ENCODE assay signal across 10 mouse cellular contexts in the genomic region with DNA sequence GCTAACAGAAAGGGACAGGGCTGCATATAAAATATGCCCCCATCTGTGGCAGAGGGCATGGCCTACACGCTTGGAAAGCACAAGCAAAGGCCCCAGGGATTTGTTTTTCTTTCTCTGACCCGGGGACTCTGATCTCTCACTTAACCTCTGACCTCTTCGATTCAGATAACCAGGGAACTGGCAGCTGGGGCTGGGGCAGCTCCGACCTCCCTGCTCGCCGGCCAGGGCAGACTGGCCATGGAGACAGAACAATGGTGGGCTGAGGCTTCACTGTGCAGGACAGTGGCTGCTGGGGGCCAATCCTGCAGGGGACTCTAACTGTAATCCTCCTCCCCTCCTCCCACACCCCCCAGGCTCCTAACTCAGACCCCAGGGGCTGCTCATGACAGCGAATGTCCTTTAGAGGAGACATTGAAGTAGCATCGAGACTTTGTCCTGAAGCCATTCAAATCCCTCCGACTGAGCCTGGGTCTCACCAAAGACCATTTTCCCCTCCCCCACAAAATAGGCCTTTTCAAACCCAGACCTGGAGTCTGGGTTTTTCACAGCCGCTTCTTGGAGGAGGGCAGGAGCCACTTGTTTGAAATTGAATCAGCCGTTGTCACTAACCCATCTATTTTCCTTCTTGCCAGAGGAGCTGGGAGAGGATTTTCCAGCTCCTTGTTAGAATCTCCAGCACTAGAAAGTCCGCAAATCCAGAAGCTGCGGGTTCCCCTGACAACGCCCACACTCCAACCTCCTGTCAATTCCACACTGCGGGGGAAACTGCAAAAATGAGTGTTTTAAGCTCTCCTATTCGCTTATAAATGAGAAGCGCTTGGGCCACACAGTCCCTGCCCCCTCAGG.
DNase-seq lines count a peak whose midpoint lies in the region; ATAC-seq and TF ChIP-seq lines count a peak whose summit lies in the region.
"Had no signal": no experiment of that assay in that cellular context is flagged by ENCODE, and none has a peak within 500 bp of the region (broad histone marks: within the 10 kb centered on the region; RNA-seq: fewer than 3 reads in every experiment).

No protein-coding gene starts in this region.

- H3K9me3 ChIP-seq in E14TG2a.4 (ENCODE audit: low read length) = peaks cover 10% of the 10 kb centered on the region
- H3K9me3 ChIP-seq in hindbrain, embryonic 14.5 days (ENCODE audit: control insufficient read depth, low read length) = no peaks in the 10 kb centered on the region
- H3K9me3 ChIP-seq in midbrain, embryonic 14.5 days (ENCODE audit: control insufficient read depth, low read length) = no peaks in the 10 kb centered on the region
- no peaks in the 10 kb centered on the region for H3K9me3 ChIP-seq in lung, postnatal 0 days (ENCODE audit: low read length)

- peak; percentile 43 for DNase-seq in brain, embryonic 14.5 days (ENCODE audit: low read depth)
- no peak for DNase-seq in hindbrain, embryonic 14.5 days (ENCODE audit: low spot score)
- peak; percentile 55 for DNase-seq in midbrain, embryonic 14.5 days
- no peak for DNase-seq in lung, postnatal 0 days (ENCODE audit: low spot score)
- no peak for DNase-seq in heart, postnatal 14 days
- DNase-seq: cerebellum, adult 9-10 months; gastrocnemius, postnatal 25 days; kidney, postnatal 25 days had no signal

- H3K27ac ChIP-seq in hindbrain, embryonic 14.5 days = no peak overlapping the region
- no peak overlapping the region for H3K27ac ChIP-seq in midbrain, embryonic 14.5 days (replicated peaks; ENCODE audit: low read depth, low read length)
- no peak overlapping the region for H3K27ac ChIP-seq in lung, postnatal 0 days (ENCODE audit: low read length)

- no peaks in the 10 kb centered on the region for H3K27me3 ChIP-seq in E14TG2a.4 (ENCODE audit: insufficient read depth, low read length)
- peaks cover 24% of the 10 kb centered on the region for H3K27me3 ChIP-seq in hindbrain, embryonic 14.5 days (ENCODE audit: control insufficient read depth, insufficient read depth, low read length)
- peaks cover 14% of the 10 kb centered on the region; the same call in 1 of the 2 replicates for H3K27me3 ChIP-seq in midbrain, embryonic 14.5 days (ENCODE audit: control insufficient read depth, insufficient read depth, low read length)
- no peaks in the 10 kb centered on the region for H3K27me3 ChIP-seq in lung, postnatal 0 days (replicated peaks; ENCODE audit: insufficient read depth, low read length)

- peaks cover 71% of the 10 kb centered on the region for H3K4me1 ChIP-seq in E14TG2a.4 (replicated peaks; ENCODE audit: low read depth, low read length)
- H3K4me1 ChIP-seq in hindbrain, embryonic 14.5 days (replicated peaks; ENCODE audit: control insufficient read depth, insufficient read depth, low read length) = peaks cover 11% of the 10 kb centered on the region
- H3K4me1 ChIP-seq in midbrain, embryonic 14.5 days (ENCODE audit: control insufficient read depth, insufficient read depth, low read length) = peaks cover 6% of the 10 kb centered on the region; the same call in 1 of the 2 replicates
- no peaks in the 10 kb centered on the region for H3K4me1 ChIP-seq in lung, postnatal 0 days (ENCODE audit: insufficient read depth, low read depth, low read length)

- H3K36me3 ChIP-seq in E14TG2a.4 (ENCODE audit: insufficient read depth, low read length) = no peaks in the 10 kb centered on the region
- no peaks in the 10 kb centered on the region for H3K36me3 ChIP-seq in hindbrain, embryonic 14.5 days (replicated peaks; ENCODE audit: control insufficient read depth, insufficient read depth)
- H3K36me3 ChIP-seq in midbrain, embryonic 14.5 days (ENCODE audit: control insufficient read depth, insufficient read depth, low read length) = no peaks in the 10 kb centered on the region
- no peaks in the 10 kb centered on the region for H3K36me3 ChIP-seq in lung, postnatal 0 days (ENCODE audit: insufficient read depth, low read length)

- no peak for TF ChIP-seq POLR2A in brain, embryonic 14.5 days (IDR thresholded peaks at IDR 0.05; ENCODE audit: borderline replicate concordance, extremely low read depth, insufficient read depth, insufficient read length, poor library complexity, severe bottlenecking)

- no peak overlapping the region for H3K4me2 ChIP-seq in hindbrain, embryonic 14.5 days (replicated peaks)
- no peak overlapping the region for H3K4me2 ChIP-seq in midbrain, embryonic 14.5 days (ENCODE audit: low read length)
- no peak overlapping the region for H3K4me2 ChIP-seq in lung, postnatal 0 days (replicated peaks; ENCODE audit: low read depth, low read length)

- no peak for TF ChIP-seq EP300 in lung, postnatal 0 days (IDR thresholded peaks at IDR 0.05)

- WGBS in hindbrain, embryonic 14.5 days = 13% methylated on average over 17 of the region's 17 CpGs
- WGBS in midbrain, embryonic 14.5 days = 8% methylated on average over 17 of the region's 17 CpGs
- 52% methylated on average over 17 of the region's 17 CpGs for WGBS in lung, postnatal 0 days

- H3K4me3 ChIP-seq in E14TG2a.4 (replicated peaks; ENCODE audit: low read length) = peak overlapping the region; percentile 50
- no peak overlapping the region for H3K4me3 ChIP-seq in hindbrain, embryonic 14.5 days (replicated peaks; ENCODE audit: low read length)
- H3K4me3 ChIP-seq in midbrain, embryonic 14.5 days (replicated peaks; ENCODE audit: low read depth, low read length) = no peak overlapping the region
- no peak overlapping the region for H3K4me3 ChIP-seq in lung, postnatal 0 days (ENCODE audit: low read depth, low read length)

- intact Hi-C loops in heart, postnatal 14 days (cut with DNase I) = no loop called here

- TF ChIP-seq CTCF in E14TG2a.4 (conservative IDR thresholded peaks at IDR 0.05; ENCODE audit: low read length) = no peak
- TF ChIP-seq CTCF in brain, embryonic 14.5 days (IDR thresholded peaks at IDR 0.05; ENCODE audit: borderline replicate concordance, extremely low read depth, insufficient read depth, insufficient read length) = no peak
- no peak for TF ChIP-seq CTCF in lung, postnatal 0 days (IDR thresholded peaks at IDR 0.05)

- ATAC-seq in hindbrain, embryonic 14.5 days (ENCODE audit: low FRiP score) = peak; percentile 11; the same call in 1 of the 2 replicates
- ATAC-seq in midbrain, embryonic 14.5 days (ENCODE audit: low FRiP score, low TSS enrichment) = peak; percentile 55; the same call in 1 of the 2 replicates
- ATAC-seq in lung, postnatal 0 days = no peak
- ATAC-seq in cerebellum, adult (ENCODE audit: insufficient number of reproducible peaks, low FRiP score, low TSS enrichment) = no peak

- 0 out of 2 replicates have a peak overlapping the region, but pooled peaks have one; percentile 1 for H3K9ac ChIP-seq in hindbrain, embryonic 14.5 days
- H3K9ac ChIP-seq in midbrain, embryonic 14.5 days (replicated peaks; ENCODE audit: low read length) = no peak overlapping the region
- no peak overlapping the region for H3K9ac ChIP-seq in lung, postnatal 0 days (replicated peaks; ENCODE audit: low read depth)

Comparison
In these comparisons a context has a peak if more than half of its experiments do, and no peak if none do; other contexts are left out.
1. DNase-seq: peak in brain, embryonic 14.5 days (single experiment) and midbrain, embryonic 14.5 days (single experiment); none in hindbrain, embryonic 14.5 days (single experiment), lung, postnatal 0 days (single experiment) and heart, postnatal 14 days (0 of 2).
2. ATAC-seq: peak in hindbrain, embryonic 14.5 days (single experiment) and midbrain, embryonic 14.5 days (single experiment); none in lung, postnatal 0 days (single experiment) and cerebellum, adult (single experiment).